Mouse (Mus musculus) brown adipose tissue, adult 24 weeks (tissue): ENCODE measurements around the gene Zfc3h1. TPM values are rescaled to one million over a fixed set of nuclear protein-coding genes. Genes with fewer than 3 reads are reported as not detected.

Experiments
- H3K27ac ChIP-seq: fragments of 200-500 bp; replicated peaks from 2 replicates; pipeline ENCODE4 v1.5.1; 2012; ENCODE audit warnings: low read depth, mild to moderate bottlenecking, low read length
- H3K4me1 ChIP-seq: fragments of 200-500 bp; 2 replicates; pipeline ENCODE4 v1.6.1; 2012; ENCODE audit warnings: low read length, mixed read lengths; ENCODE audit not compliant: control insufficient read depth, insufficient read depth, insufficient read length
- H3K4me3 ChIP-seq: fragments of 200-500 bp; 2 replicates; pipeline ENCODE4 v1.5.1; 2012; ENCODE audit warnings: low read depth, mild to moderate bottlenecking, low read length, moderate library complexity; ENCODE audit not compliant: insufficient read depth
- polyA plus RNA-seq: library from polyadenylated mRNA; stranded (reverse); fragments of >200 nt; gene quantifications from 2 replicates; pipeline ENCODE4 v1.2.4, GENCODE M21; 2012; ENCODE audit not compliant: missing spikeins, insufficient read depth, insufficient read length

The Zfc3h1 gene
- polyA plus RNA-seq, result 11.6 and 20.8 TPM in 2 replicates

GRCm38 (mm10) chr10:115384221-115385017 is at the start of gene Zfc3h1, which contains the start of gene Thap2:
Gene Zfc3h1, plus strand, starts transcription at chr10:115384959.
Gene Thap2, minus strand, starts transcription at chr10:115384443.
- Histone ChIP-seq H3K4me3 (peak within 1 kb of the TSS; percentile 86), H3K27ac (peak within 1 kb of the TSS; percentile 93), H3K4me1 (no peaks in the 10 kb centered on the region)

GRCm38 (mm10) chr10:115336901-115337300 is 47.9 kb upstream of the Zfc3h1 start:
- no peak overlapping the region for H3K4me3 ChIP-seq
- no peaks in the 10 kb centered on the region; the same call in 1 of the 2 replicates for H3K4me1 ChIP-seq
- H3K27ac ChIP-seq, result no peak overlapping the region

- Histone ChIP-seq H3K4me1 (no peaks in the 10 kb centered on the region), H3K4me3 (no peak overlapping the region), H3K27ac (no peak overlapping the region)
Measured at GRCm38 (mm10) chr10:115339820-115340328, 44.9 kb upstream of the Zfc3h1 start.

- H3K4me3 ChIP-seq, result no peak overlapping the region
- H3K4me1 ChIP-seq, result no peaks in the 10 kb centered on the region
- H3K27ac ChIP-seq, result no peak overlapping the region
Measured at GRCm38 (mm10) chr10:115342771-115343425, 41.9 kb upstream of the Zfc3h1 start.

GRCm38 (mm10) chr10:115346444-115346843 is 38.3 kb upstream of the Zfc3h1 start:
- Histone ChIP-seq H3K27ac (no peak overlapping the region), H3K4me1 (no peaks in the 10 kb centered on the region), H3K4me3 (no peak overlapping the region)

- Histone ChIP-seq H3K27ac (no peak overlapping the region), H3K4me3 (no peak overlapping the region), H3K4me1 (no peaks in the 10 kb centered on the region)
Measured at GRCm38 (mm10) chr10:115348131-115348530, 36.6 kb upstream of the Zfc3h1 start.

- H3K4me1 ChIP-seq, result no peaks in the 10 kb centered on the region
- no peak overlapping the region for H3K27ac ChIP-seq
- no peak overlapping the region for H3K4me3 ChIP-seq
Measured at GRCm38 (mm10) chr10:115349029-115349428, 35.7 kb upstream of the Zfc3h1 start.

GRCm38 (mm10) chr10:115349509-115349908 is 35.2 kb upstream of the Zfc3h1 start:
- Histone ChIP-seq H3K27ac (no peak overlapping the region), H3K4me1 (no peaks in the 10 kb centered on the region), H3K4me3 (no peak overlapping the region)

GRCm38 (mm10) chr10:115350810-115351397 is 33.9 kb upstream of the Zfc3h1 start:
- H3K27ac ChIP-seq, result no peak overlapping the region
- H3K4me1 ChIP-seq, result no peaks in the 10 kb centered on the region
- H3K4me3 ChIP-seq, result no peak overlapping the region

GRCm38 (mm10) chr10:115354553-115354952 is 30.2 kb upstream of the Zfc3h1 start:
- Histone ChIP-seq H3K4me3 (no peak overlapping the region), H3K27ac (no peak overlapping the region), H3K4me1 (no peaks in the 10 kb centered on the region)

- Histone ChIP-seq H3K4me3 (no peak overlapping the region), H3K27ac (no peak overlapping the region), H3K4me1 (no peaks in the 10 kb centered on the region)
Measured at GRCm38 (mm10) chr10:115355016-115355415, 29.7 kb upstream of the Zfc3h1 start.

GRCm38 (mm10) chr10:115356106-115356505 is 28.7 kb upstream of the Zfc3h1 start:
- H3K27ac ChIP-seq, result no peak overlapping the region
- peaks cover under 1% of the 10 kb centered on the region; the same call in 1 of the 2 replicates for H3K4me1 ChIP-seq

GRCm38 (mm10) chr10:115358216-115358919 is 26.4 kb upstream of the Zfc3h1 start:
- Histone ChIP-seq H3K4me1 (peaks cover 5% of the 10 kb centered on the region; the same call in 1 of the 2 replicates), H3K27ac (no peak overlapping the region), H3K4me3 (no peak overlapping the region)

More at GRCm38 (mm10) chr10:115356106-115356505, 28.7 kb upstream of the Zfc3h1 start:
- no peak overlapping the region for H3K4me3 ChIP-seq

- no peak overlapping the region for H3K4me3 ChIP-seq
- no peak overlapping the region for H3K27ac ChIP-seq
- H3K4me1 ChIP-seq, result peaks cover 5% of the 10 kb centered on the region; the same call in 1 of the 2 replicates
Measured at GRCm38 (mm10) chr10:115359066-115359465, 25.7 kb upstream of the Zfc3h1 start.
